Mouse (Mus musculus): ENCODE measurements at regions not wholly inside any gene's neighbourhood (a gene's known extent, or its start where the extent isn't known, plus 50 kb on each side); places are given as distances from the start of the nearest gene placed in this dataset.

DNA sequence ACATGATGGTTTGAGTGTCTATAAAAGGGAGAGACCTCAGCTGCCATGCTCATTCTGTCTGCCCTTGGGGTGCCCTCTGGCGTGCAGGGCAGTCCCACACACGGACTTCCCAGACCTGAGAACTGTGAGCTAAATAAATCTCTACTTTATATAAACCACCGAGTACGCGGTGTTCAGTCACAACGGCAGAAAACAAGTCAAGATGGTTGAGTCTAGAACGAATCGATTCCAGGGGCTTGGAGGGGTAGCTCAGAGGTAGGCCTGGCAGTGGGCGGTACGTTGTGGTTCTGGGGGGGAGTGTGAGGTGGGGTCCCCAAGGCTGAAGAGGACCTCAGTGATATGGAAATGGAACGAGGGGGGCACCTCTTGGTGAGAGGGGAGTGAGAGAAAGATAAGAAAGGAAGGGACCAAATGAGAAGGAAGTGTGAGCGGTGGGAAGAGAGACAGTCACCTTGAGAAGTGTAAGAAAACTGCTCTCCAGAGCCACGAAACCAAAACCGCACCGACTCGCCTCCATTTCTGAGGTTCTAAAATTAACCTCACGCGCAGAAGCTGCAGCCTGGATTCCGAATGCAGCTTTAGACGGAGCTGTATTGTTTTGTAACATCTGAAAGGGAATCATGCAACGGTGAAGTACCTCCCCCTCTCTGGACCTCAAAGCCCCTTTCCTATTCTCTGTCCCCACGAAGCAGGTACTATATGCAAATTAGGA lies 117.0 kb downstream of the Mis18a start:
- DNase-seq, result no peak

DNA sequence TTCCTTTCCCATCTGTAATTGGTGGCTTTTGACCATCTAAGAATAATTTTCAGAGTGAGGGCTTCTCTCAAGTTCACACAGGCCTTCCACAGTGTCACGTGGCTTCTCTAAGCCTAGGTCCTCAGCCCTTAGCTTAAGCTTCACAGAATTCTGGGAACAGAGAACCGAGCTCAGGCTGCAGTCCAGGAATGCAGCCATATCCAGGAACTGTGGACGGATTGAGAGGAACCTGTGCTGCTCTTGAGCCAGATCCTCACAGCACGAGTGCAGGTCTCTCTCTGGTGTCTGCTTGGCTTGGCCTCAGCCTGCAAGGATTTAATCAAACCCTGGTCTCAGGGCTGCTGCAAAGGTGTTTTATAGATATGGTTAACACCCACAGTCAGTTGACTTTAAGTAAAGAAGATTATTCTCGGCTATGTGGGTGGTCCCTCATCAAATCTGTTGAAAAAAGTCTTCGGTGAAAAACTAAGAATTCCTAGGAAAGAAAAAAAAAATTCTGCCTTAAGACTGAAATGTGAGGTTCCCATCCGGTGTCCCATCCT lies 127.8 kb downstream of the Mis18a start:
- DNase-seq, result peak; percentile 19 to 21

DNA sequence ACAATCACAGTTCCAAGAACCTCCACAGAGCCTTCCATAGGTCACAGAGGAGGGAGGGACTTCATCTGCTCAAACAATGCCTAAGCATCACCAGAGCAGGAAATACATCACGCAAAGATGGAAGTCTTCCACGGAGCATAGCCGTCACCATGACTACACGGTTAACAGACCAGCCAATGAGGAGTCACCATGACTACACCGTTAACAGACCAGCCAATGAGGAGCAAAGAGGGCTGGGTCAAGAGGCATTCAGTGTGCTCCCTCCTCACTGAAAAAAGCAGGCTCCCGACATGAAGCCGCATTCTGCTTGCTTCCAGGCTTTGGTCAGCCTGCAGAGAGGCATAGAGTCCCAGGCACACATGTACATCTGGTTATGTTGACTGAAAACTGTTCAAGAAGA lies 128.5 kb downstream of the Mis18a start:
- no peak for DNase-seq

DNA sequence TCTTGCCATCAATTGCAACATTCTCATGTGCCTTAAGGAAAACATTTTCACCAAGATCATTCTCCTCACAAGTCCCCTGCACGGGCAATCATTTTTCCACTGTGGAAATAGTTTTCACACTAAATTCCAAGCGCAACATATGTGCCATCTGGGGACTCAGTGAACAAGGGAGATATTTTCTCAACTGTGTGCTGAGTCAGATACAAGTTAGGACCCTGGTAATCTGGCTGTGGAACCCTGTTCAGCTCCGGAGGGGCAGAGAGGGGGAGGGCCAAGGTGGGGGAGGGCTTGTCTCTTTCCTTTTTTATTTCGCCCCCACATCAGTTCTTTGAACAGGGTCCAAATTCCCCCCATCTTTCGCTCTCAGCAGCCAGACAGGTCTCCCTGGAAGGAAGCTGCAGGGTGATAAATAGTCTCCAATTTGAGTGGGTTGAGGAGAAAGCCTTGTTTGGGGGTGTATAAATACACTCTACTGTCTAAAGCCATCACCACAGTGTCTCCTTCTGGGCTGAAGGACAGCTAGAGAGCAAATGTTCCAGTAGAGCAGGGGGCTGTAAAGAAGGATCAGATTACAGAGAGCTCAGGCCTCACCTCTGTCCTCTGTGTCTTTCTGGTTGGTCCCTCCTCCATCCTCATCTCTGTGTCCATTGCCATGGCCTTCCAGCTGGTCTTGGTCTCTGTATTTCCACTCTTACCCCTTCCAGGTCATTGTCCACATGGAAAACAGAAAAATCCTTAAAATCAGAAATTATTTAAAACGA lies 134.3 kb downstream of the Mis18a start:
- no peak for DNase-seq

DNA sequence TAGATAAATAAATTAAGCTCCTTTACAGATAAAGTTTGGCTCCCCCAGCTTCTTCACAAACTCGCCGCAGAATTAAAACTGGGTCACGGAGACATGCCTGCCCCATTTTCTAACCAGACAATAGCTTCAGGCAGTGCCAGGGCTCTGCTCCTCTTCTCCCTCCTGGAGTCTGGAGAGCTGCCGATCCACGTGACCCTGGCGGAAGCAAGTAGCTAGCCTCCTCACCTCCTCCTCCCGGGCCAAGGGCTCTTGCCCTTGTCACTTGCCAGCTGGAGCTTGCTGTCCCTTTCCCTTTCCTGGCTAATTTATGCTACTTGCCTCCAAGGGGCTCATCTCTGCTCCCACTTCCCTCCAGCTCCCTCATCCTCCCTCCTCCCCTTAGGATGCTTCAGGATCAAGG lies 142.0 kb downstream of the Mis18a start:
- DNase-seq, result peak; percentile 37 to 60

DNA sequence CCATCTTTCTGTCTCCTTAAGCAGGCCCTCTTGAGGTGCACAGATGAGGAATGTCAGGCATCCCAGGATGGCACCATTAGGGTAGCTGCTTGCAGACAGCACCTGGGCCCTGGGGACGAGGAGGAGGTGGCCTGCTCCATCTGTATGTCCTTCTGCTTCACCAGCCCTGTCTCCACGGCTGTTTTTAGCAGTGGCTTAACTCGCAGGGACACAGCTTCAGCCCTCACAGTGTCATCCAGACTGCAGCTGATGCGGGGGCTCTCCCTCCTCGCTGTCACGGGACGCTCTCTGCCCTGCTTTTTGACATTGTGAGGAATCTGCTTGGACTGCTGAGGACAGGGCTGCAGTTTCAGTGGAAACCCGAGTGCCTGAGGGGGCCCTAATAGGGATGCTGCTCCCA lies 146.8 kb downstream of the Mis18a start:
- DNase-seq, result peak in 1 of 2 experiments; percentile 19

DNA sequence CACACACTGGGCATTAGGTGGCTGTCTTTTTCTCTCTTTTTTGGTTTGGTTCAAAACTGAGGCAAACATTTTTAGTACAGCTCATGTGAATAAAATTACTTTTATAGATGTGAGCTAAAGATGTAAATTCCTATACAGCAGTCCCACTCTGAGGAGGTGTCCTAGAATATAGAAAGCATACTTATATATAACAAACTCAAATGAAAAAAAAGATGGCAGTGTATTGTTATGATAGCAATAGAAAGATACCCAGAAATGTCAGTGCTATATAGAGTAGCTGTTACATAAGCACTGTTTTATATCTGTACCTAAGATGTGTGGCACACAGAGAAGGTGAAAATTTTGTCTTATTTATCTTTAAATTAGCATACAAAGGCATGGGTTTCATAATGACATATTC lies 156.1 kb downstream of the Mis18a start:
- no peak for DNase-seq

DNA sequence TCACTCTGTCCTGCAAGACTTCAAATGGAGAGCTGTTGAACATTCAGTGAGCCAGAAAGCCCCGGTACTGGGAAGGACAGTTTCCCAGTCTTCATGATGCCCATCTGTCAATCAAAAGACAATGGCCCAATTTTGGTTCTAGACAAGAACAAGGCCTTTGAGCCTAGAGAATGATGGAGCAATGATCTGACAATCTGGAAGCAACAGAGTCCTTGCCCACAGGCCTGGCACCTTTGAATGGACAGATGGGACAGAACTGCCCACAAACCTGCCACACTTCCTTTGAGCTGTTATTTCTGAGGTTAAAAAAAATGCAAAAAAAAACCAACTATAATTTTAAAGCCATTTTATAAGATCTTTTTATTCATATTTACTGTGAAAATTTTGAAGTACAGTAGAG lies 157.4 kb downstream of the Mis18a start:
- peak; percentile 58 to 59 for DNase-seq

DNA sequence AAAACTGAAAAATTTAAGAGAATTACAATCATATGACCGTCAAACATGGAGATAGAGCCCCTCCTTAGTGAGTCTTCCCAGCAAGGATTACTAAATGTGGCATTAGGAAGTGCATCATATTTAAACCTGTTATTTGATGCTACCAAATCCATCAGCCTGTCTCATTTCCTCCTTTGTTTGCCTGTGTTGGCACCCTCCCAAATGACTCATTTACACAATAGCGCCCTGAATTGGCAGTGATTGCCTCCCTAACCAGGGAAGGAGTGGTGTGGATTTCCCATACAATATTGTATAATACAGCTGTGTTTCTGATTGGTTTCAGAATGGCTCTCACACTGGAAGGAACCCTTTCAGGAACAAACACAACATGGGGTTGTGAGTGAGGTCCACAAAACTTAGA lies 162.0 kb downstream of the Mis18a start:
- DNase-seq, result no peak

DNA sequence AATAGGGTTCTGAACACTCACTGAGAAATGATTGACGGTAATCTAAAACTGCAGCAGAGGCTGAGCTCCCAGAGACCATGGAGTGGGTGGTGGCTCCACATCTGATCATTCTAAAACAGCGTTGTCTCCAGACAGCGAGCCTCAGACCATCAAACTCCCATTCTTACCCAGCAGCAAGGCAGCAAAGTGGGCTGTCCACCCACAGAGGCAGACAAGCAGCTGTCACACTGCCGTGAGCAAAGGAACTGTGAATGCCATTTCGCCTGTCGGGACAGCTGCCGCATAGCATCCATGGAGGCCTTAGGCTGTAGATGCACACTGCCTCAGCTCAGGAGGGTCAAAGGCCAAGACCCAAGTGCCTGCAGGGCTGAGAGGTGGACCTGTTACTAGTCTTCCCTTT lies 167.3 kb downstream of the Hunk start:
- DNase-seq, result no peak

DNA sequence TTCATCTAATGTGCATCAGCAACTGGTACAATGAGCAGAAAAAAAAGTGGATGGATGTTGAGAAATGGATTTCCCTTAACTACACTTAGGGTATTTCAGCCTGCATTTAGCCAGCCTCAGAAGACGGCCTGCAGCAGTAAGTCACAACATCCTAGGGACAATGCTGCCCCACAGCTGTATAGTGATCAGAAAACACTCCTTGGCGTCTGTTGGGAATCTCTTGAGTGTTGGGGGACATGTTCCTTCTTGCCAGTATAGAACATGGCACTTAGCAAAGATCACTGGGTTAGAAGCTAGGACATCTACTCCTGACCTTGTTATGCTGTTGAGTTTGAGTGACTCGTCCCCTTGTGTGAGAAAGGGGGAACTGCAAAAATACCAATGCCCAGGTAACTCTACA lies 165.2 kb downstream of the Hunk start:
- no peak for DNase-seq

DNA sequence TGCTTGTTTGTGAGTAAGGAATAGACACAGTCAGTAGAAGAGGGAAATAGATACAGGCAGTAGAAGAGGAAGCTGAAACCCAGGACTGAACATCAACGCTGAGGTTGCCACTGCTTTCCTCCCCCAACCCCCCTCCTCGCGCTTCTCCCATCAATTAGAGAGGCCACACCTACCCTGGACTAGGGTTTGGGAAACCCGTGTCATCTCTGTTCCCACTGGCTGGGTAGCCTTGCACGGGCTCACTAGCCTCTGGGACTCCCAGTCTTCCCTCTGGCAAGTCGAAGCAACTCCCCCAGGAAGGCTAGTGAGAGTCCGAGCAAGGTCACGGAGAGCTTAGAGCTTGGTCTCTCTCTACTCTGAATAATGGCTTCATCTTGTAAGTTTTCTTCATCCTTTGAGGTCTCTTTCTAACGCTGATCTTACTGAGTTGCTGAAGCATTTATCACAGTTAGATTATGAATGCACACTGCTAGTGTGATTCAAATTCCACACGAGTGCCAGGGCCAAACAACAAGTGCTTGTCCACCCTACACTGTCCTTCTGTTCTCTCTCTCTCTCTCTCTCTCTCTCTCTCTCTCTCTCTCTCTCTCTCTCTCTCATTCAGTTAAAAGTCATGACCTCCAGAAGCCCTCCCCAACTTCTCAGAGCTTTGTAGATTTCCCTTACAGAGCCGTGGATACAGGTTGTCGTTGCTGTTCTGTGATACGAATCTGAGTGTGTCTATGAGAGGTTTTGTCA lies 164.4 kb downstream of the Hunk start:
- no peak for DNase-seq
